Mouse (Mus musculus) kidney, embryonic 15.5 days (tissue): ENCODE measurements at regions not wholly inside any gene's neighbourhood (a gene's known extent, or its start where the extent isn't known, plus 50 kb on each side); places are given as distances from the start of the nearest gene placed in this dataset.

Experiments used
- ATAC-seq: fragments of 200-750 bp; cut with Nextera tagmentation; replicated peaks from 2 replicates; pipeline ENCODE4 v1.8.0; 2017; ENCODE audit warnings: moderate TSS enrichment; ENCODE audit not compliant: low FRiP score
- H3K27ac ChIP-seq: fragments of 300-500 bp; sonication (generic); 2 replicates; pipeline ENCODE4 v1.5.1; 2015; ENCODE audit warnings: mild to moderate bottlenecking, inconsistent platforms
- H3K27me3 ChIP-seq: fragments of 300-500 bp; sonication (generic); 2 replicates; pipeline ENCODE4 v1.6.1; 2015; ENCODE audit warnings: inconsistent platforms
- H3K36me3 ChIP-seq: fragments of 300-500 bp; sonication (generic); 2 replicates; pipeline ENCODE4 v1.6.1; 2015; ENCODE audit warnings: inconsistent platforms
- H3K4me1 ChIP-seq: fragments of 300-500 bp; sonication (generic); 2 replicates; pipeline ENCODE4 v1.6.1; 2015; ENCODE audit warnings: inconsistent platforms
- H3K4me2 ChIP-seq: fragments of 300-500 bp; sonication (generic); 2 replicates; pipeline ENCODE4 v1.6.1; 2015; ENCODE audit warnings: moderate library complexity, mild to moderate bottlenecking, inconsistent platforms
- H3K4me3 ChIP-seq: fragments of 300-500 bp; sonication (generic); replicated peaks from 2 replicates; pipeline ENCODE4 v1.5.1; 2015; ENCODE audit warnings: mild to moderate bottlenecking, inconsistent platforms
- H3K9ac ChIP-seq: fragments of 300-500 bp; sonication (generic); 2 replicates; pipeline ENCODE4 v1.6.1; 2015; ENCODE audit warnings: mild to moderate bottlenecking, inconsistent platforms
- H3K9me3 ChIP-seq: fragments of 300-500 bp; sonication (generic); replicated peaks from 2 replicates; pipeline ENCODE4 v1.6.1; 2016; ENCODE audit warnings: inconsistent platforms
- WGBS: fragments of 180-500 bp; shearing (Covaris S2); methylation state at CpG from one replicate; pipeline ENCODE4 v1.1.7; 2015; ENCODE audit warnings: mixed read lengths; 5-methylcytosine and 5-hydroxymethylcytosine counted together

GRCm38 (mm10) chr12:8864830-8865229 lies 56.6 kb upstream of the Laptm4a start:
- Histone ChIP-seq H3K4me3 (no peak overlapping the region), H3K36me3 (no peaks in the 10 kb centered on the region), H3K9ac (no peak overlapping the region), H3K27ac (no peak overlapping the region), H3K27me3 (no peaks in the 10 kb centered on the region), H3K4me1 (peaks cover 19% of the 10 kb centered on the region), H3K4me2 (no peak overlapping the region), H3K9me3 (no peaks in the 10 kb centered on the region)
- ATAC-seq = no peak
- 34% methylated on average over 3 of the region's 3 CpGs for WGBS

GRCm38 (mm10) chr12:8865250-8865649 lies 56.2 kb upstream of the Laptm4a start:
- Histone ChIP-seq H3K4me2 (no peak overlapping the region), H3K4me1 (peaks cover 19% of the 10 kb centered on the region), H3K9me3 (no peaks in the 10 kb centered on the region), H3K4me3 (no peak overlapping the region), H3K27ac (no peak overlapping the region), H3K36me3 (no peaks in the 10 kb centered on the region), H3K9ac (no peak overlapping the region), H3K27me3 (no peaks in the 10 kb centered on the region)
- ATAC-seq = no peak
- 23% methylated on average over 1 of the region's 1 CpGs for WGBS

GRCm38 (mm10) chr12:8867104-8867503 lies 54.4 kb upstream of the Laptm4a start:
- H3K4me1 ChIP-seq = peaks cover 17% of the 10 kb centered on the region
- no peak for ATAC-seq
- H3K27me3 ChIP-seq = no peaks in the 10 kb centered on the region
- H3K4me2 ChIP-seq = no peak overlapping the region
- WGBS = 41% methylated on average over 1 of the region's 1 CpGs
- H3K9ac ChIP-seq = no peak overlapping the region
- no peaks in the 10 kb centered on the region for H3K36me3 ChIP-seq
- H3K27ac ChIP-seq = no peak overlapping the region
- H3K4me3 ChIP-seq = no peak overlapping the region
- H3K9me3 ChIP-seq = no peaks in the 10 kb centered on the region

GRCm38 (mm10) chr12:8868690-8869089 lies 52.8 kb upstream of the Laptm4a start:
- ATAC-seq = no peak
- 59% methylated on average over 6 of the region's 6 CpGs for WGBS
- Histone ChIP-seq H3K4me1 (peaks cover 17% of the 10 kb centered on the region), H3K27ac (no peak overlapping the region), H3K36me3 (no peaks in the 10 kb centered on the region), H3K4me3 (no peak overlapping the region), H3K27me3 (no peaks in the 10 kb centered on the region), H3K9me3 (no peaks in the 10 kb centered on the region), H3K9ac (no peak overlapping the region), H3K4me2 (no peak overlapping the region)

- H3K36me3 ChIP-seq = no peaks in the 10 kb centered on the region
- H3K4me3 ChIP-seq = no peak overlapping the region
- no peak overlapping the region for H3K27ac ChIP-seq
- 19% methylated on average over 1 of the region's 1 CpGs for WGBS
- no peak overlapping the region for H3K4me2 ChIP-seq
- no peak for ATAC-seq
- peaks cover 17% of the 10 kb centered on the region for H3K4me1 ChIP-seq
- no peaks in the 10 kb centered on the region for H3K9me3 ChIP-seq
- no peaks in the 10 kb centered on the region for H3K27me3 ChIP-seq
- H3K9ac ChIP-seq = no peak overlapping the region
These were observed 52.3 kb upstream of the Laptm4a start for GRCm38 (mm10) chr12:8869190-8869589.
